Mouse (Mus musculus): ENCODE measurements at regions not wholly inside any gene's neighbourhood (a gene's known extent, or its start where the extent isn't known, plus 50 kb on each side); places are given as distances from the start of the nearest gene placed in this dataset.

DNA sequence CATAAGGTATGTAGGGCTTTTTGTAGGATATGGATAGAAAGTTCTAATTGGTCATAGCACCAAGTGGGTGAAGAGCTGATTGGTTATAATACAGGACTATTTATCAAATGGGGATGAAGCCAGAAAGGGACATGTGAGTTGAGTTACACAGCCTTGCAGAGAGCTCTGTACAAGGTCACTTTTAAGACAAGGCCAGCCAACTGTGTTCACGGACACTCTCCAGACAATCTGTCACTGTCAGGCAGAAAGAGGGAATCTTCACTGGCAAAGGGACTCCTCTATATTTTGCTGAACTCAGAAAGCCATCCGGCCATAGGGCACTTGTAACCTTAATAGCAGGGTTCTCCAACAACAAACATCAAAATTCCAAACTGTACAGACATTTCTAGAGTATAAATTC is 95.5 kb upstream of the Il15 start:
- dilution Hi-C loops (cut with MboI; ENCODE audit: extremely low pct_ligation_motif_present, extremely low pct_unique_long_range_greater_than_20kb, low sequenced_read_pairs) (no loop called here), in situ Hi-C loops (cut with MboI; ENCODE audit: low pct_ligation_motif_present, low pct_unique_long_range_greater_than_20kb, low sequenced_read_pairs) (no loop called here)
- H3K9ac ChIP-seq (ENCODE audit: insufficient read depth, low read depth), result no peak overlapping the region
- no peaks in the 10 kb centered on the region for H3K4me1 ChIP-seq (ENCODE audit: control insufficient read depth in 1 of 2, insufficient read depth in 2 of 2)
- no peak overlapping the region for H3K4me2 ChIP-seq (ENCODE audit: insufficient read depth, low read depth, poor library complexity, severe bottlenecking)
- H3K27me3 ChIP-seq (replicated peaks), result no peaks in the 10 kb centered on the region
- no peaks in the 10 kb centered on the region for H3K79me2 ChIP-seq (replicated peaks; ENCODE audit: control insufficient read depth, extremely low read depth, insufficient read depth, poor library complexity, severe bottlenecking)
- no peak overlapping the region for H3K27ac ChIP-seq (ENCODE audit: insufficient read depth, low read depth)
- H3K36me3 ChIP-seq (replicated peaks in 1 of 2; ENCODE audit: control insufficient read depth in 1 of 2, insufficient read depth in 1 of 2, low read length in 1 of 2), result no peaks in the 10 kb centered on the region
- no peak overlapping the region for H3K4me3 ChIP-seq (replicated peaks in 1 of 3; ENCODE audit: low read depth in 2 of 3, low read length in 2 of 3, poor library complexity in 1 of 3)
- H3K9me3 ChIP-seq (replicated peaks; ENCODE audit: low read length), result no peaks in the 10 kb centered on the region
- TF ChIP-seq KAT2A (IDR thresholded peaks at IDR 0.05; ENCODE audit: insufficient replicate concordance, low read length) (no peak), E2F4 (IDR thresholded peaks at IDR 0.05; ENCODE audit: insufficient replicate concordance, low read depth, low read length) (no peak), POLR2A (IDR thresholded peaks at IDR 0.05; ENCODE audit: low read depth, low read length) (no peak), ETS1 (conservative IDR thresholded peaks at IDR 0.05; ENCODE audit: low read depth, low read length) (no peak), CTCF (conservative IDR thresholded peaks at IDR 0.05 in 1 of 2, IDR thresholded peaks at IDR 0.05 in 1 of 2; ENCODE audit: low read depth in 2 of 2, low read length in 2 of 2) (no peak), TBP (conservative IDR thresholded peaks at IDR 0.05; ENCODE audit: low read depth, low read length) (no peak), ZC3H11A (IDR thresholded peaks at IDR 0.05; ENCODE audit: low read depth, low read length) (no peak), CHD2 (IDR thresholded peaks at IDR 0.05; ENCODE audit: low read length) (no peak), IRF4 (IDR thresholded peaks at IDR 0.05; ENCODE audit: low read depth, low read length) (no peak), PAX5 (IDR thresholded peaks at IDR 0.05; ENCODE audit: low read length) (no peak), UBTF (IDR thresholded peaks at IDR 0.05; ENCODE audit: low read depth, low read length) (no peak), USF1 (IDR thresholded peaks at IDR 0.05; ENCODE audit: low read depth, low read length) (no peak), MXI1 (IDR thresholded peaks at IDR 0.05; ENCODE audit: low read depth, low read length) (no peak), ZNF384 (IDR thresholded peaks at IDR 0.05; ENCODE audit: low read depth, low read length) (no peak), ZKSCAN1 (IDR thresholded peaks at IDR 0.05; ENCODE audit: borderline replicate concordance, low read depth, low read length) (no peak), SIN3A (IDR thresholded peaks at IDR 0.05; ENCODE audit: low read length) (no peak), MAZ (IDR thresholded peaks at IDR 0.05; ENCODE audit: low read depth, low read length) (no peak), USF2 (conservative IDR thresholded peaks at IDR 0.05; ENCODE audit: low read depth, low read length) (no peak)
- DNase-seq (ENCODE audit: extremely low read depth), result no peak

DNA sequence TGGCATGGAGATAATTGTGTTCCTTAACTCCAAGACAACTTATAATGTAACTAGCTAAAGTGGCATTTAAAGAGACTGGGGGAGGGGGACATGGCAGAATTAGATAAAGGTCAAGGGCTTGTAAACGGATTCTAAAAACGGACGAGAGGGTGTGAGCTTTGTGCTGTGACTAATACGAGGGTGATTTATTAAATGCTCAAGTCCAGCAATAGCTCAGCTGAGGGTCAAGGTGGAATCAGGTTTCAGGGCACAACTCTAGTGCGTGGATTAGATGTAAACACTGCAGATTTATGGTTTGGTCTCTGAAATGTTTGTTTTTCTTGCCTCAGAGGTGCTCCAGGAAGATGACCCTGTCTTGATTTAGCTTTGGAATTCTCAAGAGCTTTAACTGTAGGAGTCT is 74.8 kb upstream of the Il15 start:
- dilution Hi-C loops (cut with MboI; ENCODE audit: extremely low pct_ligation_motif_present, extremely low pct_unique_long_range_greater_than_20kb, low sequenced_read_pairs), result no loop called here
- TF ChIP-seq USF2 (conservative IDR thresholded peaks at IDR 0.05; ENCODE audit: low read depth, low read length), result no peak
- no peak for TF ChIP-seq ZNF384 (IDR thresholded peaks at IDR 0.05; ENCODE audit: low read depth, low read length)
- TF ChIP-seq ETS1 (conservative IDR thresholded peaks at IDR 0.05; ENCODE audit: low read depth, low read length), result no peak
- no peak for TF ChIP-seq NRF1 (IDR thresholded peaks at IDR 0.05; ENCODE audit: low read depth, low read length)
- TF ChIP-seq USF1 (IDR thresholded peaks at IDR 0.05; ENCODE audit: low read depth, low read length), result no peak
- no peak overlapping the region for H3K9ac ChIP-seq (ENCODE audit: insufficient read depth, low read depth)
- in situ Hi-C loops (cut with MboI; ENCODE audit: low pct_ligation_motif_present, low pct_unique_long_range_greater_than_20kb, low sequenced_read_pairs), result no loop called here
- H3K4me2 ChIP-seq (ENCODE audit: insufficient read depth, low read depth, poor library complexity, severe bottlenecking), result no peak overlapping the region
- no peaks in the 10 kb centered on the region for H3K36me3 ChIP-seq (replicated peaks in 1 of 2; ENCODE audit: control insufficient read depth in 1 of 2, insufficient read depth in 1 of 2, low read length in 1 of 2)
- no peak overlapping the region for H3K27ac ChIP-seq (ENCODE audit: insufficient read depth, low read depth)
- no peak for DNase-seq (ENCODE audit: extremely low read depth)
- no peaks in the 10 kb centered on the region for H3K9me3 ChIP-seq (replicated peaks; ENCODE audit: low read length)
- H3K27me3 ChIP-seq (replicated peaks), result no peaks in the 10 kb centered on the region
- no peaks in the 10 kb centered on the region for H3K79me2 ChIP-seq (replicated peaks; ENCODE audit: control insufficient read depth, extremely low read depth, insufficient read depth, poor library complexity, severe bottlenecking)
- no peaks in the 10 kb centered on the region for H3K4me1 ChIP-seq (ENCODE audit: control insufficient read depth in 1 of 2, insufficient read depth in 2 of 2)
- H3K4me3 ChIP-seq (replicated peaks in 1 of 3; ENCODE audit: low read depth in 2 of 3, low read length in 2 of 3, poor library complexity in 1 of 3), result no peak overlapping the region
